ENCODE assay signal across 13 mouse cellular contexts in genomic region chr7:78953886-78954572, GRCm38 (mm10). TPM values are rescaled to one million over a fixed set of nuclear protein-coding genes. Genes with fewer than 3 reads are reported as not detected.
DNase-seq lines count a peak whose midpoint lies in the region; ATAC-seq and TF ChIP-seq lines count a peak whose summit lies in the region.
"Had no signal": no experiment of that assay in that cellular context is flagged by ENCODE, and none has a peak within 500 bp of the region (broad histone marks: within the 10 kb centered on the region; RNA-seq: fewer than 3 reads in every experiment).

No protein-coding gene starts in this region.

- peaks cover 8% of the 10 kb centered on the region; the same call in 1 of the 2 replicates for H3K4me1 ChIP-seq in heart, embryonic 12.5 days (replicated peaks)
- H3K4me1 ChIP-seq in lung, embryonic 14.5 days (ENCODE audit: insufficient read depth), result no peaks in the 10 kb centered on the region
- H3K4me1 ChIP-seq in limb, embryonic 14.5 days (ENCODE audit: control insufficient read depth, insufficient read depth, low read length), result peaks cover 21% of the 10 kb centered on the region
- H3K4me1 ChIP-seq: neural tube, embryonic 12.5 days had no signal

- intact Hi-C loops in heart, postnatal 36 days (cut with DNase I), result no loop called here

- 25% methylated on average over 11 of the region's 11 CpGs for WGBS in heart, embryonic 12.5 days
- 21% methylated on average over 11 of the region's 11 CpGs for WGBS in lung, embryonic 14.5 days
- 14% methylated on average over 11 of the region's 11 CpGs for WGBS in limb, embryonic 14.5 days

- 0 out of 2 replicates have a peak, but pooled peaks cover 4% of the 10 kb centered on the region for H3K9me3 ChIP-seq in heart, embryonic 12.5 days (replicated peaks)
- H3K9me3 ChIP-seq in lung, embryonic 14.5 days (ENCODE audit: low read depth, low read length), result no peaks in the 10 kb centered on the region
- H3K9me3 ChIP-seq in limb, embryonic 14.5 days (ENCODE audit: control insufficient read depth, low read length), result no peaks in the 10 kb centered on the region
- H3K9me3 ChIP-seq: neural tube, embryonic 12.5 days had no signal

- H3K9ac ChIP-seq in heart, embryonic 12.5 days, result no peak overlapping the region
- no peak overlapping the region for H3K9ac ChIP-seq in lung, embryonic 14.5 days
- no peak overlapping the region for H3K9ac ChIP-seq in limb, embryonic 14.5 days (ENCODE audit: low read depth, low read length, severe bottlenecking)
- H3K9ac ChIP-seq: neural tube, embryonic 12.5 days had no signal

- no peaks in the 10 kb centered on the region; the same call in 1 of the 2 replicates for H3K27me3 ChIP-seq in heart, embryonic 12.5 days (replicated peaks)
- no peaks in the 10 kb centered on the region for H3K27me3 ChIP-seq in lung, embryonic 14.5 days (ENCODE audit: insufficient read depth, low read length)
- no peaks in the 10 kb centered on the region for H3K27me3 ChIP-seq in limb, embryonic 14.5 days (ENCODE audit: control insufficient read depth, insufficient read depth, low read length)
- H3K27me3 ChIP-seq: neural tube, embryonic 12.5 days had no signal

- TF ChIP-seq POLR2A in brain, embryonic 14.5 days (IDR thresholded peaks at IDR 0.05; ENCODE audit: borderline replicate concordance, extremely low read depth, insufficient read depth, insufficient read length, poor library complexity, severe bottlenecking), result no peak
- no peak for TF ChIP-seq POLR2A in limb, embryonic 14.5 days (IDR thresholded peaks at IDR 0.05; ENCODE audit: borderline replicate concordance, extremely low read depth, insufficient read depth, insufficient read length)

- H3K4me2 ChIP-seq in heart, embryonic 12.5 days, result peak overlapping the region; percentile 36
- peak overlapping the region; percentile 43 for H3K4me2 ChIP-seq in lung, embryonic 14.5 days
- peak overlapping the region; percentile 2; the same call in 1 of the 2 replicates for H3K4me2 ChIP-seq in limb, embryonic 14.5 days (replicated peaks; ENCODE audit: low read depth, low read length, severe bottlenecking)
- H3K4me2 ChIP-seq: neural tube, embryonic 12.5 days had no signal

- no peak for TF ChIP-seq CTCF in lung, embryonic 14.5 days (IDR thresholded peaks at IDR 0.05; ENCODE audit: low read depth)
- TF ChIP-seq CTCF in brain, embryonic 14.5 days (IDR thresholded peaks at IDR 0.05; ENCODE audit: borderline replicate concordance, extremely low read depth, insufficient read depth, insufficient read length), result no peak

- no peaks in the 10 kb centered on the region for H3K36me3 ChIP-seq in heart, embryonic 12.5 days
- H3K36me3 ChIP-seq in lung, embryonic 14.5 days (ENCODE audit: insufficient read depth), result no peaks in the 10 kb centered on the region
- no peaks in the 10 kb centered on the region for H3K36me3 ChIP-seq in limb, embryonic 14.5 days (ENCODE audit: control insufficient read depth, insufficient read depth, low read length)
- H3K36me3 ChIP-seq: neural tube, embryonic 12.5 days had no signal

- ATAC-seq in heart, embryonic 12.5 days (ENCODE audit: insufficient number of reproducible peaks, low FRiP score), result no peak
- no peak for ATAC-seq in lung, embryonic 14.5 days (ENCODE audit: insufficient read depth)
- peak; percentile 80 for ATAC-seq in limb, embryonic 14.5 days (ENCODE audit: low FRiP score, low read depth)
- no peak for ATAC-seq in cerebellum, adult (ENCODE audit: insufficient number of reproducible peaks, low FRiP score, low TSS enrichment)
- ATAC-seq: inflammation-experienced regulatory T-cells, adult 6 months had no signal

- DNase-seq in heart, postnatal 36 days, result no peak
- DNase-seq in lung, embryonic 14.5 days, result peak; percentile 21
- no peak for DNase-seq in lung, postnatal 10 days
- DNase-seq in brain, embryonic 14.5 days (ENCODE audit: low read depth), result peak; percentile 35
- DNase-seq in limb, embryonic 14.5 days (ENCODE audit: low spot score), result peak; percentile 56
- DNase-seq in testis, postnatal 10 days (ENCODE audit: low spot score), result no peak
- DNase-seq: adrenal gland, postnatal 14 days; cerebellum, adult 18-20 months; gastrocnemius, postnatal 10 days had no signal

- H3K27ac ChIP-seq in heart, embryonic 12.5 days (ENCODE audit: poor library complexity, severe bottlenecking), result no peak overlapping the region
- H3K27ac ChIP-seq in lung, embryonic 14.5 days (ENCODE audit: low read depth), result no peak overlapping the region
- H3K27ac ChIP-seq in limb, embryonic 14.5 days (replicated peaks; ENCODE audit: low read depth, low read length), result peak overlapping the region; percentile 21
- H3K27ac ChIP-seq: neural tube, embryonic 12.5 days had no signal

- H3K4me3 ChIP-seq in heart, embryonic 12.5 days, result no peak overlapping the region
- no peak overlapping the region for H3K4me3 ChIP-seq in lung, embryonic 14.5 days (ENCODE audit: low read depth, low read length)
- no peak overlapping the region for H3K4me3 ChIP-seq in limb, embryonic 14.5 days (replicated peaks; ENCODE audit: low read length)
- H3K4me3 ChIP-seq: neural tube, embryonic 12.5 days had no signal

RNA-seq across cellular contexts. Expression of gene Isg20, which starts 40.8 kb away (rescaled TPM):
- 0.63 and 0.72 TPM in 2 replicates for polyA plus RNA-seq in heart, embryonic 12.5 days (2016; fragmentation: Nextera tagmentation; extraction: Ambion mirVana)
- 1 to 10 TPM; 8.6 to 9.5 TPM for total RNA-seq in heart, postnatal 36 days (2021)
- polyA plus RNA-seq in lung, embryonic 14.5 days (2014; fragmentation: Nextera tagmentation; extraction: Ambion mirVana), result 2.8 and 4.0 TPM in 2 replicates
- polyA plus RNA-seq in brain, embryonic 14.5 days (2012; rRNA removed), result 1.4 and 1.8 TPM in 2 replicates
- 2.0 and 2.5 TPM in 2 replicates for polyA plus RNA-seq in limb, embryonic 14.5 days (2012; rRNA removed)
- 1.5 and 1.6 TPM in 2 replicates for polyA plus RNA-seq in limb, embryonic 14.5 days (2014; fragmentation: Nextera tagmentation; extraction: Ambion mirVana)

RNA-seq across cellular contexts. Expression of gene Aen, which starts 58.4 kb away (rescaled TPM):
- polyA plus RNA-seq in heart, embryonic 12.5 days (2016; fragmentation: Nextera tagmentation; extraction: Ambion mirVana), result 34.2 and 36.3 TPM in 2 replicates
- 10 to 100 TPM; 35.2 to 35.3 TPM for total RNA-seq in heart, postnatal 36 days (2021)
- polyA plus RNA-seq in lung, embryonic 14.5 days (2014; fragmentation: Nextera tagmentation; extraction: Ambion mirVana), result 36.7 and 44.2 TPM in 2 replicates
- polyA plus RNA-seq in brain, embryonic 14.5 days (2012; rRNA removed), result 34.3 and 34.7 TPM in 2 replicates
- polyA plus RNA-seq in limb, embryonic 14.5 days (2012; rRNA removed), result 26.1 and 29.2 TPM in 2 replicates
- 33.8 and 34.1 TPM in 2 replicates for polyA plus RNA-seq in limb, embryonic 14.5 days (2014; fragmentation: Nextera tagmentation; extraction: Ambion mirVana)

Comparison
In these comparisons a context has a peak if more than half of its experiments do, and no peak if none do; other contexts are left out.
1. DNase-seq: peak in lung, embryonic 14.5 days (single experiment), brain, embryonic 14.5 days (single experiment) and limb, embryonic 14.5 days (single experiment); none in heart, postnatal 36 days (0 of 2), lung, postnatal 10 days (single experiment) and testis, postnatal 10 days (single experiment).
2. Peak in every context shown above with its lines, with median percentiles within 50 percentile points of each other: H3K4me2 ChIP-seq.